Mouse (Mus musculus) hindbrain, embryonic 11.5 days (tissue): Measurements from ENCODE around the gene Gm6034. TPM values are rescaled to one million over a fixed set of nuclear protein-coding genes. Genes with fewer than 3 reads are reported as not detected.

Experiments used
- ATAC-seq: fragments of 200-750 bp; cut with Nextera tagmentation; 2 replicates; pipeline ENCODE4 v1.8.0; 2017; ENCODE audit warnings: mild to moderate bottlenecking, moderate TSS enrichment, moderate library complexity; ENCODE audit not compliant: low FRiP score
- DNase-seq: peaks from one replicate; pipeline ENCODE4 v3.0.0-alpha.2; 2015; ENCODE audit warnings: low spot score
- H3K27ac ChIP-seq: fragments of 300-500 bp; sonication (generic); 2 replicates; pipeline ENCODE4 v1.5.1; 2014; ENCODE audit warnings: mild to moderate bottlenecking, low read depth, low read length
- H3K27me3 ChIP-seq: fragments of 300-500 bp; sonication (generic); 2 replicates; pipeline ENCODE4 v1.6.1; 2014; ENCODE audit warnings: mild to moderate bottlenecking, low read length, moderate library complexity, mixed read lengths; ENCODE audit not compliant: control insufficient read depth, insufficient read depth
- H3K36me3 ChIP-seq: fragments of 300-500 bp; sonication (generic); 2 replicates; pipeline ENCODE4 v1.6.1; 2014; ENCODE audit warnings: mild to moderate bottlenecking, low read length, moderate library complexity, mixed read lengths; ENCODE audit not compliant: control insufficient read depth, insufficient read depth
- H3K4me1 ChIP-seq: fragments of 300-500 bp; sonication (generic); replicated peaks from 2 replicates; pipeline ENCODE4 v1.6.1; 2014; ENCODE audit warnings: low read length, mixed read lengths; ENCODE audit not compliant: control insufficient read depth, insufficient read depth
- H3K4me2 ChIP-seq: fragments of 300-500 bp; sonication (generic); replicated peaks from 2 replicates; pipeline ENCODE4 v1.6.1; 2014; ENCODE audit warnings: mild to moderate bottlenecking, low read depth, low read length
- H3K4me3 ChIP-seq: fragments of 300-500 bp; sonication (generic); 2 replicates; pipeline ENCODE4 v1.5.1; 2014; ENCODE audit warnings: low read depth, low read length
- H3K9ac ChIP-seq: fragments of 300-500 bp; sonication (generic); 2 replicates; pipeline ENCODE4 v1.6.1; 2014; ENCODE audit warnings: low read depth, low read length
- H3K9me3 ChIP-seq: fragments of 300-500 bp; sonication (generic); 2 replicates; pipeline ENCODE4 v1.6.1; 2016; ENCODE audit warnings: low read length; ENCODE audit not compliant: control insufficient read depth
- WGBS: fragments of 180-500 bp; shearing (Covaris S2); extraction: QIAGEN DNeasy Blood & Tissue Kit; methylation state at CpG from one replicate; pipeline ENCODE4 v1.1.7; 2014; 5-methylcytosine and 5-hydroxymethylcytosine counted together
- polyA plus RNA-seq: library from polyadenylated mRNA; unstranded; fragments of >200 nt; fragmentation: Nextera tagmentation; extraction: Ambion mirVana; gene quantifications from 2 replicates; pipeline ENCODE4 v1.2.1, GENCODE M21; 2014

The Gm6034 gene
- polyA plus RNA-seq, 1 experiment from 2014 or later: not detected

- no peak within 1 kb of the TSS for H3K4me2 ChIP-seq
- no peaks in the 10 kb centered on the region for H3K36me3 ChIP-seq
- no peak for ATAC-seq
- H3K27me3 ChIP-seq: no peaks in the 10 kb centered on the region
- H3K9ac ChIP-seq: no peak within 1 kb of the TSS
- H3K27ac ChIP-seq: no peak within 1 kb of the TSS
- H3K9me3 ChIP-seq: no peaks in the 10 kb centered on the region
- peak; percentile 22 for DNase-seq
- H3K4me3 ChIP-seq: no peak within 1 kb of the TSS
- 48% methylated on average over 15 of the region's 15 CpGs for WGBS
- no peaks in the 10 kb centered on the region for H3K4me1 ChIP-seq
These were observed 22.3 kb upstream of the Gm6034 start, which contains the start of gene H2-T24 for GRCm38 (mm10) chr17:36020191-36021073. H2-T24 (minus strand) TSS chr17:36020560.

DNA sequence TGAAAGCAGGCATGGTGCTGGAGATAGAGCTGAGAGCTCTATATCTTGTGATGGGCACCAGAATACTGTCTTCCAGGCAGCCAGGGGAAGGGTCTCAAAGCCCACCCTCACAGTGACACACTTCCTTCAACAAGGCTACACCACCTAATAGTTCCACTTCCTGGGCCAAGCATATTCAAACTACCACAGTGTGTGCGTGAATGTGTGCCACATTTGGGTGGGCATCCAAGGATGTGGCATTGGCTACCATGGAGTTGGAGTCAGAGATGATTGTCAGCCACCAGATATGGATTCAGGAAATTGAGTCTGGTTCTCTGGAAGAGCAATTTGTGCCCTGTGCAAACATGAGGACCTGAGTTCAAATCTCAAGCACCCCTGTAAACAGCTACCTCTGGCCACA is 21.5 kb upstream of the Gm6034 start:
- WGBS: 96% methylated on average over 1 of the region's 1 CpGs

DNA sequence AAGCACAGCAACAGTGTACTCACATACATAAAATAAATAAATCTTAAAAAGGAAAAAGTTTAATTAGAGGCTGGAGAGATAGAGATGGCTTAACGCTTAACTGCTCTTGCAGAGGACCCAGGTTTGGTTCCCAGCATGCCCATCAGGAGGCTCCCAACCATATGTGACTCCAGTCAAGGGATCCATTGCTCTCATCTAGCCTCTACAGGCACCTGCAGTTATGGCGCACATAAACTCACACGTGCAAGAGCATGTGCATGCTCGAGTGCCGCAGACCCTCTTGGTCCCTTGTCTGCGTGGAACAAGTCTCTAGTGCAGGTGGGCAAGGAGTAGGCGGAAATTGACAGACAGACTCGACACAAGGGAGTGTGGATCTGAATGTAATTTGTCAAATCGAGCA is 20.7 kb upstream of the Gm6034 start:
- Histone ChIP-seq H3K9me3 (no peaks in the 10 kb centered on the region), H3K36me3 (no peaks in the 10 kb centered on the region), H3K9ac (no peak overlapping the region), H3K27ac (no peak overlapping the region), H3K27me3 (no peaks in the 10 kb centered on the region), H3K4me2 (no peak overlapping the region), H3K4me3 (no peak overlapping the region), H3K4me1 (no peaks in the 10 kb centered on the region)
- DNase-seq: no peak
- WGBS: 96% methylated on average over 9 of the region's 9 CpGs
- ATAC-seq: no peak

More for the DNA sequence above, 21.5 kb upstream of the Gm6034 start:
- ATAC-seq (no peak), DNase-seq (no peak)
- no peaks in the 10 kb centered on the region for H3K9me3 ChIP-seq
- no peak overlapping the region for H3K4me3 ChIP-seq
- H3K27me3 ChIP-seq: no peaks in the 10 kb centered on the region
- H3K4me1 ChIP-seq: no peaks in the 10 kb centered on the region
- no peaks in the 10 kb centered on the region for H3K36me3 ChIP-seq
- H3K4me2 ChIP-seq: no peak overlapping the region
- H3K9ac ChIP-seq: no peak overlapping the region
- no peak overlapping the region for H3K27ac ChIP-seq

GRCm38 (mm10) chr17:36022922-36023321 is 19.8 kb upstream of the Gm6034 start:
- Histone ChIP-seq H3K27ac (no peak overlapping the region), H3K27me3 (no peaks in the 10 kb centered on the region), H3K4me1 (no peaks in the 10 kb centered on the region), H3K9ac (no peak overlapping the region), H3K36me3 (no peaks in the 10 kb centered on the region), H3K4me3 (no peak overlapping the region), H3K4me2 (no peak overlapping the region), H3K9me3 (no peaks in the 10 kb centered on the region)
- WGBS: 90% methylated on average over 6 of the region's 6 CpGs
- ATAC-seq (no peak), DNase-seq (no peak)

- 69% methylated on average over 9 of the region's 9 CpGs for WGBS
- H3K4me1 ChIP-seq: no peaks in the 10 kb centered on the region
- H3K4me3 ChIP-seq: no peak overlapping the region
- H3K9ac ChIP-seq: no peak overlapping the region
- H3K27ac ChIP-seq: no peak overlapping the region
- ATAC-seq (no peak), DNase-seq (no peak)
- no peaks in the 10 kb centered on the region for H3K9me3 ChIP-seq
- H3K36me3 ChIP-seq: no peaks in the 10 kb centered on the region
- no peaks in the 10 kb centered on the region for H3K27me3 ChIP-seq
- H3K4me2 ChIP-seq: no peak overlapping the region
These were observed 18.8 kb upstream of the Gm6034 start for GRCm38 (mm10) chr17:36023710-36024654.

GRCm38 (mm10) chr17:36025197-36025596 is 17.6 kb upstream of the Gm6034 start:
- Histone ChIP-seq H3K4me1 (no peaks in the 10 kb centered on the region), H3K27ac (no peak overlapping the region), H3K27me3 (no peaks in the 10 kb centered on the region), H3K36me3 (no peaks in the 10 kb centered on the region), H3K9me3 (no peaks in the 10 kb centered on the region), H3K9ac (no peak overlapping the region), H3K4me3 (no peak overlapping the region), H3K4me2 (no peak overlapping the region)
- DNase-seq: no peak
- no peak for ATAC-seq
- 54% methylated on average over 5 of the region's 5 CpGs for WGBS

GRCm38 (mm10) chr17:36025901-36026300 is 16.9 kb upstream of the Gm6034 start:
- DNase-seq (peak; percentile 22), ATAC-seq (no peak)
- Histone ChIP-seq H3K27me3 (no peaks in the 10 kb centered on the region), H3K4me3 (no peak overlapping the region), H3K9me3 (no peaks in the 10 kb centered on the region), H3K27ac (no peak overlapping the region), H3K4me2 (no peak overlapping the region), H3K9ac (no peak overlapping the region), H3K4me1 (no peaks in the 10 kb centered on the region), H3K36me3 (no peaks in the 10 kb centered on the region)
- WGBS: 64% methylated on average over 4 of the region's 4 CpGs

DNA sequence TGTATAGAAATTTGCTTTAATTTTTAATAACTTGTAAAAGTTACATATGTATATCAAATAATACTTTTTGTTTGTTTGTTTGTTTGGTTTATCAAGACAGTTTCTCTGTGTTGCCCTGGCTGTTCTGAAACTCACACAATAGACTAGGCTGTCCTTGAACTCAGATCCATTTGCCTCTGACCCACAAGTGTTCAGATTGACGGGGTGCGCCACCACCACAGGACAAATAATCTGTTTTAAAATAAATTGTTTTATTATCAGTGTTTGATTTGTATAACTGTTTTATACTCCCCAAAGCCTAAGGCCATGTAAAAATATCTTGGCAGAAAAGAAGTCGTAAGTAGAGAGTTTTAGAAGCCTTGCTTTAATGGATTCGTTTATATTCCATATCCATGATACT is 15.1 kb upstream of the Gm6034 start:
- 93% methylated on average over 4 of the region's 4 CpGs for WGBS
- H3K9ac ChIP-seq: no peak overlapping the region

More for the DNA sequence above, 15.1 kb upstream of the Gm6034 start:
- H3K4me1 ChIP-seq: no peaks in the 10 kb centered on the region
- no peak overlapping the region for H3K4me2 ChIP-seq
- H3K4me3 ChIP-seq: no peak overlapping the region
- H3K27me3 ChIP-seq: no peaks in the 10 kb centered on the region
- ATAC-seq (no peak), DNase-seq (no peak)
- H3K9me3 ChIP-seq: no peaks in the 10 kb centered on the region
- H3K36me3 ChIP-seq: no peaks in the 10 kb centered on the region
- no peak overlapping the region for H3K27ac ChIP-seq
